Mouse (Mus musculus): ENCODE data around the gene Fbxw7.

DNA sequence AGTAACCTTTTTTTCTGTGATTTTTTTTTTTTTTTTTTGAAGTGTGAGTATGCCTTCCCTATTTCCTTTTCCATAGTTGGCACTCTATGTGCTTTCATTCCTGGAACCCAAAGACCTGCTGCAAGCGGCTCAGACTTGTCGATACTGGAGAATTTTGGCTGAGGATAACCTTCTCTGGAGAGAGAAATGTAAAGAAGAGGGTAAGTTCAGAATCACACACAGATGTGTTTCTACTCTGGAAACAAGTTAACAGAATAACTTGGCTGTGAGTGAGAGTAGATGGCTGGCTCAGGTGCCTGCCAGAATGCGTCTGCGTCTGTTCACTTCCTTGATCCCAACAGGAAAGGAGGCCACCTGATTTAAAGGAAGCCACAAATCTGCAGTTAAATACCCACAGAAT lies 152.3 kb downstream of the Fbxw7 start:
- TF ChIP-seq E2F4 (IDR thresholded peaks at IDR 0.05; ENCODE audit: insufficient read depth) (no peak), POLR2A (IDR thresholded peaks at IDR 0.05; ENCODE audit: insufficient read length, low read depth) (no peak), CEBPB (IDR thresholded peaks at IDR 0.05; ENCODE audit: insufficient read depth, poor library complexity, severe bottlenecking) (no peak), POLR2AphosphoS2 (IDR thresholded peaks at IDR 0.05; ENCODE audit: insufficient read length, low read depth) (no peak), MYOG (IDR thresholded peaks at IDR 0.05; ENCODE audit: control insufficient read depth in 1 of 3, insufficient read depth in 1 of 3, insufficient read length in 2 of 3, low read depth in 2 of 3) (no peak), TCF12 (IDR thresholded peaks at IDR 0.05; ENCODE audit: insufficient read depth, poor library complexity, severe bottlenecking) (no peak), TCF3 (IDR thresholded peaks at IDR 0.05; ENCODE audit: insufficient read length, low read depth) (no peak), USF1 (IDR thresholded peaks at IDR 0.05; ENCODE audit: low read depth) (no peak), MYOD1 (IDR thresholded peaks at IDR 0.05; ENCODE audit: control insufficient read depth in 1 of 3, insufficient read length in 2 of 3, low read depth in 2 of 3) (no peak), MAX (IDR thresholded peaks at IDR 0.05; ENCODE audit: low read depth) (no peak), REST (IDR thresholded peaks at IDR 0.05; ENCODE audit: insufficient read depth, insufficient read length) (no peak), SRF (IDR thresholded peaks at IDR 0.05; ENCODE audit: control insufficient read depth, insufficient read length, low read depth) (no peak)
